Mouse (Mus musculus) kidney, adult 8-10 months (tissue): ENCODE measurements around the gene Gm7945.
"Not testable (repeated sequence)": the region's sequence is repeated elsewhere in the genome, so short reads cannot be mapped to it uniquely, and the experiment has no call there.

Experiments
- DNase-seq, 2 experiments: peaks; one replicate each; pipeline ENCODE4 v3.0.0; 2022

Gm7945 gene

GRCm38 (mm10) chr14:41386279-41386678 lies at the start of gene Gm7945:
Gene Gm7945, minus strand, starts transcription at chr14:41386379.
- not testable (repeated sequence) for DNase-seq

- DNase-seq: peak; percentile 7 to 54
Observed at GRCm38 (mm10) chr14:41425393-41426075, 39.4 kb upstream of the Gm7945 start.

GRCm38 (mm10) chr14:41424694-41425093 lies 38.5 kb upstream of the Gm7945 start:
- DNase-seq: not testable (repeated sequence)

- DNase-seq: not testable (repeated sequence)
Observed at GRCm38 (mm10) chr14:41408181-41408580, 22.0 kb upstream of the Gm7945 start, which contains the start of gene Gm6482. Gene Gm6482, minus strand, starts transcription at chr14:41408281.

- DNase-seq: not testable (repeated sequence)
Observed at GRCm38 (mm10) chr14:41348309-41348708, 37.9 kb downstream of the Gm7945 start, which contains the start of gene Gm5798. Gene Gm5798, plus strand, starts transcription at chr14:41348609.
